Mouse (Mus musculus): Measurements from ENCODE around the gene Chfr. TPM values are rescaled to one million over a fixed set of nuclear protein-coding genes. Genes with fewer than 3 reads are reported as not detected.

Gene Chfr
- polyA plus RNA-seq, 2 experiments: 15.8 to 18.3 TPM

DNA sequence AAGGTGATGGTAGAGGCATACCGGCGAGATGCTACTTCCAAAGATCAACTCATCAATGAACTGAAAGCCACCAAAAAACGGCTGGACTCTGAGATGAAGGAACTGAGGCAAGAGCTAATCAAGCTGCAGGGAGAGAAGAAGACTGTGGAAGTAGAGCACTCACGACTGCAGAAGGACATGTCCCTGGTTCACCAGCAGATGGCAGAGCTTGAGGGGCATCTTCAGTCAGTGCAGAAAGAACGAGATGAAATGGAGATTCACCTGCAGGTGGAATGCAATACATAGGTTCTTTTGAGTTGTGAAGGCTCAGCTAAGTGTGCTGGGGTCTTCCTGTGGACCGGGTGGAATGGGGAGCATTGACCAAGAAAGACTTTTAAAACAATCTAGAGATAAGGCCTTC is 69.1 kb downstream of the Chfr start:
- no peaks in the 10 kb centered on the region for H3K4me1 ChIP-seq (replicated peaks; ENCODE audit: control insufficient read depth in 2 of 2, insufficient read depth in 2 of 2, low read length in 1 of 2)
- peaks cover 39% of the 10 kb centered on the region for H3K36me3 ChIP-seq (replicated peaks; ENCODE audit: control insufficient read depth, insufficient read depth, low read depth)
- ATAC-seq (ENCODE audit: insufficient read depth) (no peak), DNase-seq (ENCODE audit: low read depth in 3 of 3, low spot score in 3 of 3) (no peak)
- H3K27ac ChIP-seq: no peak overlapping the region
- TF ChIP-seq EP300 (IDR thresholded peaks at IDR 0.05; ENCODE audit: low read depth) (no peak), CTCF (IDR thresholded peaks at IDR 0.05; ENCODE audit: low read depth) (peak; percentile 72)
- WGBS (ENCODE audit: insufficient replicate concordance): 60% methylated on average over 6 of the region's 6 CpGs
- no peak overlapping the region for H3K4me2 ChIP-seq (ENCODE audit: low read depth)
- H3K9ac ChIP-seq (replicated peaks): no peak overlapping the region
- no peak overlapping the region for H3K4me3 ChIP-seq (ENCODE audit: insufficient read depth in 1 of 2, low read depth in 2 of 2, low read length in 2 of 2)
- no peaks in the 10 kb centered on the region for H3K9me3 ChIP-seq (ENCODE audit: control insufficient read depth, low read length)
- no peaks in the 10 kb centered on the region for H3K27me3 ChIP-seq (ENCODE audit: control insufficient read depth, insufficient read depth, low read length)

DNA sequence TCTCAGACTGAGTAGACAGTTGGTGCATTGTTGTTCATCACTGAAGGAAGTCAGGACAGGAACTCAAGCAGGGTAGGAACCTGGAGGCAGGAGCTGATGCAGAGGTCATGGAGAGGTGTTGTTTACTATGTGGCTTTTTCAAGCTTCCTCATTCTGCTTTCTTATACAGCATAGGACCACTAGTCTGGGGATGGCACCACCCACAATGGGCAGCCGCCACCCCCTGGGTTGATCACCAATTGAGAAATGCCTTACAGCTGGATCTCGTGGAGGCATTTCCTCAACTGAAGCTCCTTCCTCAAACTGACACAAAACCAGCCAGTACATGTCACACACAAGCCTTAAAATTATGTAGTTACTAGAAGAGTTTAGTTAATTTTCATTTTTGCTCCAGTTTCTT is 75.7 kb downstream of the Chfr start:
- DNase-seq (ENCODE audit: low read depth in 3 of 3, low spot score in 3 of 3) (no peak), ATAC-seq (ENCODE audit: insufficient read depth) (no peak)
- H3K4me2 ChIP-seq (ENCODE audit: low read depth): no peak overlapping the region
- H3K36me3 ChIP-seq (replicated peaks; ENCODE audit: control insufficient read depth, insufficient read depth, low read depth): peaks cover 40% of the 10 kb centered on the region
- no peaks in the 10 kb centered on the region for H3K4me1 ChIP-seq (replicated peaks; ENCODE audit: control insufficient read depth in 2 of 2, insufficient read depth in 2 of 2, low read length in 1 of 2)
- H3K9ac ChIP-seq (replicated peaks): no peak overlapping the region
- TF ChIP-seq EP300 (IDR thresholded peaks at IDR 0.05; ENCODE audit: low read depth) (no peak), CTCF (IDR thresholded peaks at IDR 0.05; ENCODE audit: low read depth) (no peak)
- no peak overlapping the region for H3K27ac ChIP-seq
- H3K27me3 ChIP-seq (ENCODE audit: control insufficient read depth, insufficient read depth, low read length): no peaks in the 10 kb centered on the region
- WGBS (ENCODE audit: insufficient replicate concordance): 68% methylated on average over 2 of the region's 2 CpGs
- no peak overlapping the region for H3K4me3 ChIP-seq (ENCODE audit: insufficient read depth in 1 of 2, low read depth in 2 of 2, low read length in 2 of 2)
- no peaks in the 10 kb centered on the region for H3K9me3 ChIP-seq (ENCODE audit: control insufficient read depth, low read length)

DNA sequence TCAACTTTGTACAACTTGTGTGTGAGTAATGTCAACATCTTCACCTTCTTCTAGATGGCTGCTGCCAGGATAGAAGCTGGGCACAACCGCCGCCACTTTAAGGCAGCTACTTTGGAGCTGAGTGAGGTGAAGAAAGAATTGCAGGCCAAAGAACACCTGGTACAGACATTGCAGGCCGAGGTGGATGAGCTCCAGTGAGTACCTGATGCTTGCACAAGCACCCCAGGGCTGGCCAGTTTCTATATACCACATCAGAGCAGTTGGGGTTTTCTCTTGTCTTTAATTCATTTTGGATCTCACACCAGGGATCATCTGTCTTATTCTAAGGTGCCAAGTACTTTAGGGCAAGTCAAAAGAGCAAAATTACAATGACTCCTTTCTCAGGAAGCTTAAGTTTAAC is 81.1 kb downstream of the Chfr start:
- no peak for ATAC-seq (ENCODE audit: insufficient read depth)
- no peak for TF ChIP-seq EP300 (IDR thresholded peaks at IDR 0.05; ENCODE audit: low read depth)
- TF ChIP-seq CTCF (IDR thresholded peaks at IDR 0.05; ENCODE audit: low read depth): no peak
- Histone ChIP-seq H3K27ac (no peak overlapping the region), H3K27me3 (ENCODE audit: control insufficient read depth, insufficient read depth, low read length) (no peaks in the 10 kb centered on the region), H3K9me3 (ENCODE audit: control insufficient read depth, low read length) (no peaks in the 10 kb centered on the region), H3K4me1 (replicated peaks; ENCODE audit: control insufficient read depth in 2 of 2, insufficient read depth in 2 of 2, low read length in 1 of 2) (no peaks in the 10 kb centered on the region), H3K4me3 (ENCODE audit: insufficient read depth in 1 of 2, low read depth in 2 of 2, low read length in 2 of 2) (no peak overlapping the region), H3K9ac (replicated peaks) (no peak overlapping the region), H3K4me2 (ENCODE audit: low read depth) (no peak overlapping the region), H3K36me3 (replicated peaks; ENCODE audit: control insufficient read depth, insufficient read depth, low read depth) (peaks cover 36% of the 10 kb centered on the region)
- WGBS (ENCODE audit: insufficient replicate concordance): 85% methylated on average over 3 of the region's 3 CpGs
- no peak for DNase-seq (ENCODE audit: low read depth in 3 of 3, low spot score in 3 of 3)

DNA sequence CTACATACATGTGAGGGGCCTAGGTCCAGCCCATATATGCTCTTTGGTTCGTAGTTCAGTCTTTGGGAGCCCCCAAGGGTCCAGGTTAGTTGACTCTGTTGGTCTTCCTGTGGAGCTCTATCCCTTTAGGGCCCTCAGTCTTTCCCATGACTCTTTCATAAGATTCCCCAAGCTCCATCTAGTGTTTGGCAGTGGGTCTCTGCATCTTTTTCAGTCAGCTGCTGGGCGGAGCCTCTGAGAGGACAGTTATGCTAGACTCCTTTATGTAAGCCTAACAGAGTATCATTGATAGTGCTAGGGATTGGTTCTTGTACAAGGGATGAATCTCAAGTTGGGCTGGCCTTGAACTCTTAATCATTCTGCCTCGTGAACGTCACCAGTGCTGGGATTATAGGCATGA is 84.7 kb downstream of the Chfr start:
- no peaks in the 10 kb centered on the region for H3K4me1 ChIP-seq (replicated peaks; ENCODE audit: control insufficient read depth in 2 of 2, insufficient read depth in 2 of 2, low read length in 1 of 2)
- ATAC-seq (ENCODE audit: insufficient read depth): no peak
- H3K36me3 ChIP-seq (replicated peaks; ENCODE audit: control insufficient read depth, insufficient read depth, low read depth): peaks cover 40% of the 10 kb centered on the region
- H3K9ac ChIP-seq (replicated peaks): no peak overlapping the region
- no peak overlapping the region for H3K27ac ChIP-seq
- H3K4me3 ChIP-seq (ENCODE audit: insufficient read depth in 1 of 2, low read depth in 2 of 2, low read length in 2 of 2): no peak overlapping the region
- H3K4me2 ChIP-seq (ENCODE audit: low read depth): no peak overlapping the region
- H3K9me3 ChIP-seq (ENCODE audit: control insufficient read depth, low read length): no peaks in the 10 kb centered on the region
- TF ChIP-seq EP300 (IDR thresholded peaks at IDR 0.05; ENCODE audit: low read depth): no peak
- no peak for TF ChIP-seq CTCF (IDR thresholded peaks at IDR 0.05; ENCODE audit: low read depth)
- DNase-seq (ENCODE audit: low read depth in 3 of 3, low spot score in 3 of 3): no peak
- WGBS (ENCODE audit: insufficient replicate concordance): 75% methylated on average over 4 of the region's 4 CpGs
- no peaks in the 10 kb centered on the region for H3K27me3 ChIP-seq (ENCODE audit: control insufficient read depth, insufficient read depth, low read length)

Other genes with a start within 250 kb of the Chfr start
- gene Gm15446, start 212.4 kb upstream of the Chfr start, polyA plus RNA-seq (2012; rRNA removed): 0.01 and 0.05 TPM in 2 replicates
- gene Gm15446, start 212.4 kb upstream of the Chfr start, polyA plus RNA-seq (2014; fragmentation: Nextera tagmentation; extraction: Ambion mirVana): 0.18 and 0.45 TPM in 2 replicates
- 2.1 and 4.0 TPM in 2 replicates for gene Zfp932, start 139.3 kb upstream of the Chfr start, polyA plus RNA-seq (2012; rRNA removed)
- 6.8 and 7.4 TPM in 2 replicates for gene Zfp932, start 139.3 kb upstream of the Chfr start, polyA plus RNA-seq (2014; fragmentation: Nextera tagmentation; extraction: Ambion mirVana)
- 0.30 and 0.59 TPM in 2 replicates for gene Gm17655, start 63.3 kb upstream of the Chfr start, polyA plus RNA-seq (2012; rRNA removed)
- gene Gm17655, start 63.3 kb upstream of the Chfr start, polyA plus RNA-seq (2014; fragmentation: Nextera tagmentation; extraction: Ambion mirVana): 2.0 and 2.3 TPM in 2 replicates
- gene Gm35315, start 41.4 kb upstream of the Chfr start, polyA plus RNA-seq (2012; rRNA removed): 0.53 and 0.81 TPM in 2 replicates
- 0.51 and 0.81 TPM in 2 replicates for gene Gm35315, start 41.4 kb upstream of the Chfr start, polyA plus RNA-seq (2014; fragmentation: Nextera tagmentation; extraction: Ambion mirVana)
- 0.13 and 0.24 TPM in 2 replicates for gene Plcxd1, start 35.9 kb upstream of the Chfr start, polyA plus RNA-seq (2012; rRNA removed)
- 0.14 and 0.18 TPM in 2 replicates for gene Plcxd1, start 35.9 kb upstream of the Chfr start, polyA plus RNA-seq (2014; fragmentation: Nextera tagmentation; extraction: Ambion mirVana)
- 20.3 and 21.4 TPM in 2 replicates for gene Gtpbp6, start 27.6 kb upstream of the Chfr start, polyA plus RNA-seq (2012; rRNA removed)
- 4.6 and 6.1 TPM in 2 replicates for gene Gtpbp6, start 27.6 kb upstream of the Chfr start, polyA plus RNA-seq (2014; fragmentation: Nextera tagmentation; extraction: Ambion mirVana)
- gene Zfp605, start 25.8 kb upstream of the Chfr start, polyA plus RNA-seq (2012; rRNA removed): 0.47 and 0.66 TPM in 2 replicates
- 0.62 and 0.86 TPM in 2 replicates for gene Zfp605, start 25.8 kb upstream of the Chfr start, polyA plus RNA-seq (2014; fragmentation: Nextera tagmentation; extraction: Ambion mirVana)
- gene Golga3, start 40.9 kb downstream of the Chfr start, polyA plus RNA-seq (2012; rRNA removed): 3.4 and 4.4 TPM in 2 replicates
- 5.7 and 7.4 TPM in 2 replicates for gene Golga3, start 40.9 kb downstream of the Chfr start, polyA plus RNA-seq (2014; fragmentation: Nextera tagmentation; extraction: Ambion mirVana)
- gene Ankle2, start 95.2 kb downstream of the Chfr start, polyA plus RNA-seq (2012; rRNA removed): 3.3 and 5.8 TPM in 2 replicates
- gene Ankle2, start 95.2 kb downstream of the Chfr start, polyA plus RNA-seq (2014; fragmentation: Nextera tagmentation; extraction: Ambion mirVana): 10.4 and 11.9 TPM in 2 replicates
- 17.0 and 17.6 TPM in 2 replicates for gene Pgam5, start 134.1 kb downstream of the Chfr start, polyA plus RNA-seq (2012; rRNA removed)
- gene Pgam5, start 134.1 kb downstream of the Chfr start, polyA plus RNA-seq (2014; fragmentation: Nextera tagmentation; extraction: Ambion mirVana): 26.3 and 31.4 TPM in 2 replicates
- 13.6 and 16.0 TPM in 2 replicates for gene Pxmp2, start 150.3 kb downstream of the Chfr start, polyA plus RNA-seq (2012; rRNA removed)
- 31.7 and 36.7 TPM in 2 replicates for gene Pxmp2, start 150.3 kb downstream of the Chfr start, polyA plus RNA-seq (2014; fragmentation: Nextera tagmentation; extraction: Ambion mirVana)
- 16.7 and 16.9 TPM in 2 replicates for gene Pole, start 150.5 kb downstream of the Chfr start, polyA plus RNA-seq (2012; rRNA removed)
- 18.8 and 19.5 TPM in 2 replicates for gene Pole, start 150.5 kb downstream of the Chfr start, polyA plus RNA-seq (2014; fragmentation: Nextera tagmentation; extraction: Ambion mirVana)
- 0.03 and 0.06 TPM in 2 replicates for gene P2rx2, start 207.4 kb downstream of the Chfr start, polyA plus RNA-seq (2012; rRNA removed)
- not detected in 2 replicates for gene P2rx2, start 207.4 kb downstream of the Chfr start, polyA plus RNA-seq (2014; fragmentation: Nextera tagmentation; extraction: Ambion mirVana)
- not detected in 2 replicates for gene Lrcol1, start 208.9 kb downstream of the Chfr start, polyA plus RNA-seq (2012; rRNA removed)
- gene Lrcol1, start 208.9 kb downstream of the Chfr start, polyA plus RNA-seq (2014; fragmentation: Nextera tagmentation; extraction: Ambion mirVana): not detected in 2 replicates

Data from liver, embryonic 14.5 days (tissue).